Mouse (Mus musculus): ENCODE results near the gene Cebpe. TPM values are rescaled to one million over a fixed set of nuclear protein-coding genes. Genes with fewer than 3 reads are reported as not detected.

Cebpe gene
- total and polyA plus RNA-seq, 3 experiments: 0.32 TPM; not detected in 2

- no peak overlapping the region for H3K27ac ChIP-seq (ENCODE audit: control insufficient read depth, low read depth, low read length)
- no peak overlapping the region for H3K9ac ChIP-seq (ENCODE audit: control insufficient read depth, low read depth, low read length, poor library complexity, severe bottlenecking)
- H3K27me3 ChIP-seq (ENCODE audit: control insufficient read depth in 1 of 2, insufficient read depth in 2 of 2, low read length in 2 of 2): no peaks in the 10 kb centered on the region; a peak in 1 of 4 replicates
These were observed 23.2 kb upstream of the Cebpe start for GRCm38 (mm10) chr14:54735221-54735620.

GRCm38 (mm10) chr14:54734004-54734403 lies 22.0 kb upstream of the Cebpe start:
- Histone ChIP-seq H3K9ac (ENCODE audit: control insufficient read depth, low read depth, low read length, poor library complexity, severe bottlenecking) (no peak overlapping the region), H3K27me3 (ENCODE audit: control insufficient read depth in 1 of 2, insufficient read depth in 2 of 2, low read length in 2 of 2) (no peaks in the 10 kb centered on the region; a peak in 1 of 4 replicates), H3K4me3 (ENCODE audit: control insufficient read depth in 1 of 2, insufficient read depth in 1 of 2, low read depth in 2 of 2, low read length in 2 of 2) (no peak overlapping the region), H3K79me2 (ENCODE audit: control insufficient read depth, insufficient read depth, low read length, poor library complexity) (no peaks in the 10 kb centered on the region), H3K36me3 (ENCODE audit: control insufficient read depth in 1 of 2, insufficient read depth in 2 of 2, low read length in 2 of 2) (no peaks in the 10 kb centered on the region), H3K4me1 (ENCODE audit: control insufficient read depth in 1 of 2, insufficient read depth in 2 of 2, low read length in 2 of 2) (peaks cover 0 to 16% of the 10 kb centered on the region in 2 experiments; a peak in 3 of 4 replicates), H3K9me3 (replicated peaks; ENCODE audit: insufficient read depth, low read length) (no peaks in the 10 kb centered on the region), H3K27ac (ENCODE audit: control insufficient read depth, low read depth, low read length) (no peak overlapping the region)
- TF ChIP-seq ZNF384 (IDR thresholded peaks at IDR 0.05; ENCODE audit: low read depth, low read length) (no peak), MAX (IDR thresholded peaks at IDR 0.05; ENCODE audit: low read length) (no peak), GABPA (IDR thresholded peaks at IDR 0.05; ENCODE audit: low read depth, low read length) (no peak), POLR2AphosphoS2 (IDR thresholded peaks at IDR 0.05; ENCODE audit: low read length) (no peak), KAT2A (conservative IDR thresholded peaks at IDR 0.05; ENCODE audit: low read depth, low read length) (no peak), BHLHE40 (IDR thresholded peaks at IDR 0.05; ENCODE audit: borderline replicate concordance, low read depth, low read length) (no peak), CHD2 (IDR thresholded peaks at IDR 0.05; ENCODE audit: low read length) (no peak), TAL1 (IDR thresholded peaks at IDR 0.05; ENCODE audit: low read length) (no peak), ZKSCAN1 (IDR thresholded peaks at IDR 0.05; ENCODE audit: low read depth, low read length) (no peak), E2F4 (IDR thresholded peaks at IDR 0.05; ENCODE audit: borderline replicate concordance, low read depth, low read length) (no peak), MAZ (IDR thresholded peaks at IDR 0.05; ENCODE audit: low read depth, low read length) (no peak), TBP (IDR thresholded peaks at IDR 0.05; ENCODE audit: low read depth, low read length) (no peak), USF2 (IDR thresholded peaks at IDR 0.05; ENCODE audit: borderline replicate concordance in 1 of 2, insufficient read depth in 1 of 2, low read depth in 1 of 2, low read length in 2 of 2) (no peak), POLR2AphosphoS5 (IDR thresholded peaks at IDR 0.05; ENCODE audit: borderline replicate concordance, low read depth, low read length) (no peak), CTCF (IDR thresholded peaks at IDR 0.05 in 2 of 3, conservative IDR thresholded peaks at IDR 0.05 in 1 of 3; ENCODE audit: control insufficient read depth in 1 of 3, insufficient read depth in 1 of 3, low read depth in 2 of 3, low read length in 3 of 3, poor library complexity in 1 of 3, severe bottlenecking in 1 of 3) (no peak), SIN3A (IDR thresholded peaks at IDR 0.05; ENCODE audit: low read length) (no peak)
- no peak for DNase-seq (ENCODE audit: low read depth, low spot score)

More at GRCm38 (mm10) chr14:54735221-54735620, 23.2 kb upstream of the Cebpe start:
- H3K4me1 ChIP-seq (ENCODE audit: control insufficient read depth in 1 of 2, insufficient read depth in 2 of 2, low read length in 2 of 2): peaks cover 0 to 16% of the 10 kb centered on the region in 2 experiments; a peak in 3 of 4 replicates
- peak; percentile 76 for DNase-seq (ENCODE audit: low read depth, low spot score)
- H3K9me3 ChIP-seq (replicated peaks; ENCODE audit: insufficient read depth, low read length): no peaks in the 10 kb centered on the region
- H3K36me3 ChIP-seq (ENCODE audit: control insufficient read depth in 1 of 2, insufficient read depth in 2 of 2, low read length in 2 of 2): no peaks in the 10 kb centered on the region
- H3K4me3 ChIP-seq (ENCODE audit: control insufficient read depth in 1 of 2, insufficient read depth in 1 of 2, low read depth in 2 of 2, low read length in 2 of 2): no peak overlapping the region
- no peaks in the 10 kb centered on the region for H3K79me2 ChIP-seq (ENCODE audit: control insufficient read depth, insufficient read depth, low read length, poor library complexity)
- TF ChIP-seq ELF1 (IDR thresholded peaks at IDR 0.05; ENCODE audit: low read depth, low read length) (no peak), KAT2A (conservative IDR thresholded peaks at IDR 0.05; ENCODE audit: low read depth, low read length) (no peak), E2F4 (IDR thresholded peaks at IDR 0.05; ENCODE audit: borderline replicate concordance, low read depth, low read length) (no peak), MYC (IDR thresholded peaks at IDR 0.05; ENCODE audit: low read depth, low read length) (no peak), ZKSCAN1 (IDR thresholded peaks at IDR 0.05; ENCODE audit: low read depth, low read length) (no peak), RAD21 (IDR thresholded peaks at IDR 0.05; ENCODE audit: low read depth, low read length) (no peak), MAFK (IDR thresholded peaks at IDR 0.05; ENCODE audit: borderline replicate concordance, low read depth, low read length) (0 out of 2 replicates have a peak, but pooled peaks have one; percentile 21), TCF12 (IDR thresholded peaks at IDR 0.05; ENCODE audit: low read depth, low read length) (peak; percentile 88), GATA1 (IDR thresholded peaks at IDR 0.05; ENCODE audit: low read depth, low read length) (peak; percentile 89), BHLHE40 (IDR thresholded peaks at IDR 0.05; ENCODE audit: borderline replicate concordance, low read depth, low read length) (no peak), SIN3A (IDR thresholded peaks at IDR 0.05; ENCODE audit: low read length) (no peak; the same call in 1 of the 2 replicates), RCOR1 (IDR thresholded peaks at IDR 0.05; ENCODE audit: low read depth, low read length) (peak; percentile 97), TAL1 (IDR thresholded peaks at IDR 0.05; ENCODE audit: low read length) (peak; percentile 43; the same call in 1 of the 2 replicates), ZMIZ1 (IDR thresholded peaks at IDR 0.05; ENCODE audit: low read depth, low read length) (no peak), EP300 (IDR thresholded peaks at IDR 0.05; ENCODE audit: low read depth in 1 of 2, low read length in 2 of 2) (peak; percentile 84 to 87), ETS1 (IDR thresholded peaks at IDR 0.05; ENCODE audit: low read depth, low read length) (peak; percentile 66), POLR2AphosphoS5 (IDR thresholded peaks at IDR 0.05; ENCODE audit: borderline replicate concordance, low read depth, low read length) (no peak)
